Mouse (Mus musculus): ENCODE results near the gene Fos. TPM values are rescaled to one million over a fixed set of nuclear protein-coding genes. Genes with fewer than 3 reads are reported as not detected.

Fos gene
- polyA plus RNA-seq, 1 experiment from 2014 or later, result 6.4 TPM

GRCm38 (mm10) chr12:85479190-85479589 lies 5.5 kb downstream of the Fos start:
- Histone ChIP-seq H3K4me2 (ENCODE audit: low read depth, low read length) (no peak overlapping the region), H3K4me3 (ENCODE audit: low read length) (no peak overlapping the region), H3K9ac (ENCODE audit: low read depth, low read length) (no peak overlapping the region), H3K9me3 (ENCODE audit: control insufficient read depth, low read length) (no peaks in the 10 kb centered on the region), H3K36me3 (ENCODE audit: control insufficient read depth, insufficient read depth, low read length) (no peaks in the 10 kb centered on the region), H3K4me1 (ENCODE audit: control insufficient read depth, insufficient read depth, low read length) (peaks cover 11% of the 10 kb centered on the region; the same call in 1 of the 2 replicates), H3K27me3 (replicated peaks; ENCODE audit: control insufficient read depth, insufficient read depth, low read length) (peaks cover 14% of the 10 kb centered on the region), H3K27ac (ENCODE audit: low read length) (no peak overlapping the region)
- no peak for ATAC-seq
- WGBS, result 38% methylated on average over 3 of the region's 3 CpGs

DNA sequence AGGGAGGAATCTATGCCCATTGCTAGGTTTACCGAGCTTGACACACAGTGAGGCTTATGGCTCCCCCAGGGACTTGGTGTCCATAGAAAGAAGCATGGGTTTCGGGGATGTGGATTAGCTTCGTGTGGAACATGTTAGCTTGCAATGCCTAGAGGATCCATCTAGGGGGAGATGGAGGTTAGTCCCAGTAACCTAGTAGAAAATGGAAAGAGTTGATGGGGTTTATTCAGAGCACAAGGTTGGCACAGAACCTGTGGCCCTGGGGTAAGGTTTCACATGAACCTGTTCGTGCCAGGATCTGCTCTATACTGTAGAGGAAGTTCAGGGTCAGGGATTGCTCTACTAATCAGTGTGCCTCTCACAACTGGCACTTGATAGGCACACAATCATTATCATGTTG lies 9.5 kb downstream of the Fos start:
- H3K4me3 ChIP-seq (ENCODE audit: low read length), result no peak overlapping the region
- no peak overlapping the region for H3K27ac ChIP-seq (ENCODE audit: low read length)
- no peak overlapping the region for H3K9ac ChIP-seq (ENCODE audit: low read depth, low read length)
- no peak overlapping the region for H3K4me2 ChIP-seq (ENCODE audit: low read depth, low read length)
- 48% methylated on average over 4 of the region's 4 CpGs for WGBS
- no peaks in the 10 kb centered on the region for H3K36me3 ChIP-seq (ENCODE audit: control insufficient read depth, insufficient read depth, low read length)
- no peaks in the 10 kb centered on the region for H3K9me3 ChIP-seq (ENCODE audit: control insufficient read depth, low read length)
- H3K4me1 ChIP-seq (ENCODE audit: control insufficient read depth, insufficient read depth, low read length), result peaks cover 12% of the 10 kb centered on the region
- no peak for ATAC-seq
- no peaks in the 10 kb centered on the region for H3K27me3 ChIP-seq (replicated peaks; ENCODE audit: control insufficient read depth, insufficient read depth, low read length)

DNA sequence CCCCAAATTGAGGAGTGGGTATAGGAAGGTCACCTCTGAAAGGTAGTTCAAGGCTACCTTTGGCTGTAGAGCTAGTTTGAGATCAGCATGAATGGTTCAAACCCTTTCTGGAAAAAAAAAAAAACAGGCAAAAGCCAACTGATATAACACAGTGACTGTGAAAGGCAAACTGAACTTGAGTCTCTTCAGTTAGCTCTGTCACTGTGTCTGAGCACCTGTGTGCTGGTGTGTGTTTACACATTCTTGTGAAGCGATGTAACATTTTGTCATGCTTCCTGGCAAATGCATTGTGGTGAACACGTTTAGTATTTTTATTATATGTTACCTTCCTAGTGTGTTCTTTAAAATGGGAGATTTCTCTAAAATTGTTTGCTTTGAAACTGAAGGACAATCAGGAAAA lies 11.0 kb downstream of the Fos start:
- H3K27me3 ChIP-seq (replicated peaks; ENCODE audit: control insufficient read depth, insufficient read depth, low read length), result no peaks in the 10 kb centered on the region
- H3K9me3 ChIP-seq (ENCODE audit: control insufficient read depth, low read length), result no peaks in the 10 kb centered on the region
- H3K27ac ChIP-seq (ENCODE audit: low read length), result no peak overlapping the region
- 50% methylated on average over 2 of the region's 2 CpGs for WGBS
- ATAC-seq, result no peak
- H3K4me2 ChIP-seq (ENCODE audit: low read depth, low read length), result no peak overlapping the region
- H3K9ac ChIP-seq (ENCODE audit: low read depth, low read length), result no peak overlapping the region
- no peak overlapping the region for H3K4me3 ChIP-seq (ENCODE audit: low read length)
- no peaks in the 10 kb centered on the region for H3K36me3 ChIP-seq (ENCODE audit: control insufficient read depth, insufficient read depth, low read length)
- peaks cover 12% of the 10 kb centered on the region for H3K4me1 ChIP-seq (ENCODE audit: control insufficient read depth, insufficient read depth, low read length)

DNA sequence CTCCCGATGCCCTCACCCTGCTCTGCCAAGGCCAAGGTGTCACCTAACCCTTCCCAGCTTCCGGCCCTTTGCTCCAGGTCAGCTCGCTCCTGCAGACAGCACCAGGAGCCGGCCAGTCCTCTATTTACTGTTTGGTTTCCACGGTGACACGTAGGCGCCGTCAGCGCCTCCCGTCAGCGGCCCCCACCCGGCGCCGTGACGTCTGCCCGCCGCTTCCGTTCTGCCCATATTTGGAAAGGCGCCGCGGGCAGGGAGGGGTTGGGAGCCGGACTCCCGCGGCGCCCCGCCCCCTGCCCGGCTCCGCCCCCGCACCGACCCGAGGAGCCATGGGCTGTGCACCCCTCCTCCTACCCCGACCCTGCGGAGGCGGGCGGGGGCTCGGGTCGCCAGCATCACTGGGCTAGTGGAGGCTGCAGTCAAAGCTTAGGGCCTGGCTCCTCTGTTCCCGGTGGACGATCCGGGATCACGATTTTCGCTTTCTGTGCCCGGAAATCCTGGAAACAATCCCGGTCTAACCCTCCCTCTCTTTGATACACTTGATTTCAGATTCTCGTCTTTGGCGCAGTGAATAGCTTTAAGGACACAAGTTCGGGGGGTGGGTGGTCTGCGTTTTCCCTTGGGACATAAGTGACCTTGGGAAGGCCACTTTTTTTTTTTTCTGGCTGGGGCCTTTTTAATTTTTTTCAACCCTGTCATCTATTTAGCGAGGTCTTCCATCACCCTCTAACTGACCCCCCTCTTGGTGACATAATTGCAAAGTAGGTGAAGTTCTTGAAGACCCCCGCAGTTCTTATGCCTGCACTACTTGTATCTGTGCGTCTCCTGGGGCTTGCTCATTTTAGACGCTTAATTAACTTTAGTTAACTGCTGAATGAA lies 12.4 kb downstream of the Fos start:
- Histone ChIP-seq H3K4me1 (ENCODE audit: control insufficient read depth, insufficient read depth, low read length) (peaks cover 12% of the 10 kb centered on the region), H3K36me3 (ENCODE audit: control insufficient read depth, insufficient read depth, low read length) (no peaks in the 10 kb centered on the region), H3K9me3 (ENCODE audit: control insufficient read depth, low read length) (no peaks in the 10 kb centered on the region), H3K4me2 (ENCODE audit: low read depth, low read length) (peak overlapping the region; percentile 92), H3K9ac (ENCODE audit: low read depth, low read length) (peak overlapping the region; percentile 77), H3K4me3 (ENCODE audit: low read length) (peak overlapping the region; percentile 66), H3K27ac (ENCODE audit: low read length) (peak overlapping the region; percentile 63), H3K27me3 (replicated peaks; ENCODE audit: control insufficient read depth, insufficient read depth, low read length) (no peaks in the 10 kb centered on the region)
- WGBS, result under 1% methylated on average over 52 of the region's 52 CpGs
- ATAC-seq, result peak; percentile 97

DNA sequence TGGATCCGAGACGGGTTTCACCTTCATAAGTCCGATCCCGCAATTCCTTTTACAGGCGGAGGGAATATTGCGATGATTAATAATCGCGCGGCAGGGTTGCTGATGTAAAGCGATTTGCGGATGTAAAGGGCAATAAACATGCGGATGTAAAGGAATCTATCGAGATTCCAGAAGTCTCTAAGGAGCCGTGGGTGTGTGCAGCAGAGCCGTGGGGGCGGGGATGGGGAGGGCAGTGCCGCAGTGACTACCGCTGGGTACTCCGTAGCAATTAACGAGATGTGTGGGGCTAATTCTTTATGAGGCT lies 13.0 kb downstream of the Fos start:
- peak overlapping the region; percentile 63 for H3K27ac ChIP-seq (ENCODE audit: low read length)
- H3K4me3 ChIP-seq (ENCODE audit: low read length), result peak overlapping the region; percentile 66
- WGBS, result under 1% methylated on average over 20 of the region's 20 CpGs

GRCm38 (mm10) chr12:85487545-85488141 lies 14.0 kb downstream of the Fos start:
- Histone ChIP-seq H3K27ac (ENCODE audit: low read length) (peak overlapping the region; percentile 30; the same call in 1 of the 2 replicates), H3K4me3 (ENCODE audit: low read length) (peak overlapping the region; percentile 66), H3K27me3 (replicated peaks; ENCODE audit: control insufficient read depth, insufficient read depth, low read length) (no peaks in the 10 kb centered on the region), H3K4me1 (ENCODE audit: control insufficient read depth, insufficient read depth, low read length) (peaks cover 16% of the 10 kb centered on the region), H3K9me3 (ENCODE audit: control insufficient read depth, low read length) (no peaks in the 10 kb centered on the region), H3K9ac (ENCODE audit: low read depth, low read length) (peak overlapping the region; percentile 17), H3K4me2 (ENCODE audit: low read depth, low read length) (peak overlapping the region; percentile 92), H3K36me3 (ENCODE audit: control insufficient read depth, insufficient read depth, low read length) (no peaks in the 10 kb centered on the region)
- 3% methylated on average over 12 of the region's 12 CpGs for WGBS
- ATAC-seq, result no peak

More for the DNA sequence above, 13.0 kb downstream of the Fos start:
- H3K4me2 ChIP-seq (ENCODE audit: low read depth, low read length), result peak overlapping the region; percentile 92
- H3K9me3 ChIP-seq (ENCODE audit: control insufficient read depth, low read length), result no peaks in the 10 kb centered on the region
- H3K27me3 ChIP-seq (replicated peaks; ENCODE audit: control insufficient read depth, insufficient read depth, low read length), result no peaks in the 10 kb centered on the region
- H3K9ac ChIP-seq (ENCODE audit: low read depth, low read length), result peak overlapping the region; percentile 77
- peak; percentile 17; the same call in 1 of the 2 replicates for ATAC-seq
- no peaks in the 10 kb centered on the region for H3K36me3 ChIP-seq (ENCODE audit: control insufficient read depth, insufficient read depth, low read length)
- peaks cover 13% of the 10 kb centered on the region for H3K4me1 ChIP-seq (ENCODE audit: control insufficient read depth, insufficient read depth, low read length)

- Histone ChIP-seq H3K9ac (ENCODE audit: low read depth, low read length) (no peak overlapping the region), H3K4me3 (ENCODE audit: low read length) (no peak overlapping the region), H3K4me2 (ENCODE audit: low read depth, low read length) (no peak overlapping the region), H3K27me3 (replicated peaks; ENCODE audit: control insufficient read depth, insufficient read depth, low read length) (no peaks in the 10 kb centered on the region), H3K9me3 (ENCODE audit: control insufficient read depth, low read length) (no peaks in the 10 kb centered on the region), H3K27ac (ENCODE audit: low read length) (no peak overlapping the region), H3K4me1 (ENCODE audit: control insufficient read depth, insufficient read depth, low read length) (peaks cover 16% of the 10 kb centered on the region), H3K36me3 (ENCODE audit: control insufficient read depth, insufficient read depth, low read length) (no peaks in the 10 kb centered on the region)
- ATAC-seq, result no peak
- whole genome bisulfite sequencing, result 74% methylated on average over 7 of the region's 7 CpGs
Measured at GRCm38 (mm10) chr12:85489232-85489886, 15.7 kb downstream of the Fos start.

- ATAC-seq, result no peak
- 70% methylated on average over 10 of the region's 10 CpGs for WGBS
- H3K9ac ChIP-seq (ENCODE audit: low read depth, low read length), result no peak overlapping the region
- H3K9me3 ChIP-seq (ENCODE audit: control insufficient read depth, low read length), result no peaks in the 10 kb centered on the region
- no peak overlapping the region for H3K4me2 ChIP-seq (ENCODE audit: low read depth, low read length)
- no peaks in the 10 kb centered on the region for H3K27me3 ChIP-seq (replicated peaks; ENCODE audit: control insufficient read depth, insufficient read depth, low read length)
- H3K36me3 ChIP-seq (ENCODE audit: control insufficient read depth, insufficient read depth, low read length), result no peaks in the 10 kb centered on the region
- H3K4me1 ChIP-seq (ENCODE audit: control insufficient read depth, insufficient read depth, low read length), result peaks cover 16% of the 10 kb centered on the region
- no peak overlapping the region for H3K4me3 ChIP-seq (ENCODE audit: low read length)
- H3K27ac ChIP-seq (ENCODE audit: low read length), result no peak overlapping the region
Measured at GRCm38 (mm10) chr12:85490096-85490820, 16.6 kb downstream of the Fos start.

DNA sequence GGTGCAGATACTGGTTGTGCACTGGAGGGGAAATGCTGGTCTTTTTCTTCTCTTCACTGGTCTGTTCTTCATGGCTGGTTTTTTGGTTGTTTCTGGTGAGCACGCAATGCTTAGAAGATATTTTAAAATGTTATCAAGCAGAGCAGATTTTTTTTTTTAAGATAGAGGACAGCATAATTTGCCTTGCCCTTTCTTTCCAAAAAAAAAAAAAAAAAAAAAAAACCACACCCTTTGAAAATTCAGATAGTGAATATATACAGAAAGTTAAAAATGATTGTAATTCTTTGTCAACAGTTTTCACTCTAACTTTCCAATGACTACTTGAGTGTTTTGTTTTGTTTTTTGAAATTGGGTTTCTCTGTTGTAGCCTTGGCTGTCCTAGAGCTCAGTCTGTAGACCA lies 17.3 kb downstream of the Fos start:
- Histone ChIP-seq H3K27ac (ENCODE audit: low read length) (no peak overlapping the region), H3K27me3 (replicated peaks; ENCODE audit: control insufficient read depth, insufficient read depth, low read length) (no peaks in the 10 kb centered on the region), H3K9ac (ENCODE audit: low read depth, low read length) (no peak overlapping the region), H3K4me1 (ENCODE audit: control insufficient read depth, insufficient read depth, low read length) (peaks cover 12% of the 10 kb centered on the region), H3K9me3 (ENCODE audit: control insufficient read depth, low read length) (no peaks in the 10 kb centered on the region), H3K4me2 (ENCODE audit: low read depth, low read length) (no peak overlapping the region), H3K4me3 (ENCODE audit: low read length) (no peak overlapping the region), H3K36me3 (ENCODE audit: control insufficient read depth, insufficient read depth, low read length) (no peaks in the 10 kb centered on the region)
- 84% methylated on average over 1 of the region's 1 CpGs for WGBS
- no peak for ATAC-seq
